Mouse (Mus musculus) CH12F3 (cell line): ENCODE measurements around the gene Dcaf8.
"Not testable (repeated sequence)": the region's sequence is repeated elsewhere in the genome, so short reads cannot be mapped to it uniquely, and the experiment has no call there.

Experiments used
- in situ Hi-C: fragments of 300-500 bp; cut with MboI; formaldehyde crosslinking; loops from 2 replicates; pipeline ENCODE4 v1.14.3; 2020; ENCODE audit warnings: low sequenced_read_pairs

Dcaf8 gene

DNA sequence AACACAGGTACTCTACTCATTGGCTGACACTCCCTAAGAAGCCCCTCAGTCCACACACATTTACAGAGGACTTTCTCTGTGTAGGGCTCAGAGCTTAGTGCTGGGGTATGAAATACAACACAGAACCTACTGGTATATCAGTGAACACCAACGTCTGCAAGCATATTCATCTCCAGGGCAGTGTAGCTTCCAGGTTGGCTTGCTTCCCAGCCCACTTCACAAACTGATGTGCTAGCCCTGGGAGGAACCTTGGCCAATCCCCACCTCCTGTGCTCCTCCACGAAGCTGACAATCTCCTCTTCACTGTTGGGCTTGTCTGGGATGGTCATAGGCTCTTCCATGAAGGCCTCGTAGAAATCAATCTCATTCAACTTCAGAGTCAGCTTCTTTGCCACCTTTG, 66.9 kb downstream of the Dcaf8 start:
- in situ Hi-C loops: no loop called here

DNA sequence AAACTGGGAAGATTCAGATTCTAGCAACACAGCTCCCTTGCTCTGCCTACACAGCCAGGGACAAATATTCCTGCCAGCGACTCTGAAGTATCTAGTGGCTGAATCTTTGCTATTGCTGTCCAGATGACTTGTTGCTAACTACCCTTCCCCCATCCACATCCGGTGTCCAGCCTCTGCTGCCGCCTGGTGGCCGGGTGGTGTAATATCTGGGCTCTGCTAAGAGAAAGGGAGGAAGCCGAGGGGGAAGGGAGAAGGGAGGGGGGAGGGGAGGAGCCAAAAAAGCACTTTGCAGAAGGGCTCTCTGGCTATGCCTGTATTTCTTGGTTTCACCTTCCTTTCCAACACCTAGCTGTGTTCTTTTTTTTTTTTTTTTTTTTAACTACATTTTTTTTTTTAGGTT, 69.3 kb downstream of the Dcaf8 start:
- in situ Hi-C loops: no loop called here

DNA sequence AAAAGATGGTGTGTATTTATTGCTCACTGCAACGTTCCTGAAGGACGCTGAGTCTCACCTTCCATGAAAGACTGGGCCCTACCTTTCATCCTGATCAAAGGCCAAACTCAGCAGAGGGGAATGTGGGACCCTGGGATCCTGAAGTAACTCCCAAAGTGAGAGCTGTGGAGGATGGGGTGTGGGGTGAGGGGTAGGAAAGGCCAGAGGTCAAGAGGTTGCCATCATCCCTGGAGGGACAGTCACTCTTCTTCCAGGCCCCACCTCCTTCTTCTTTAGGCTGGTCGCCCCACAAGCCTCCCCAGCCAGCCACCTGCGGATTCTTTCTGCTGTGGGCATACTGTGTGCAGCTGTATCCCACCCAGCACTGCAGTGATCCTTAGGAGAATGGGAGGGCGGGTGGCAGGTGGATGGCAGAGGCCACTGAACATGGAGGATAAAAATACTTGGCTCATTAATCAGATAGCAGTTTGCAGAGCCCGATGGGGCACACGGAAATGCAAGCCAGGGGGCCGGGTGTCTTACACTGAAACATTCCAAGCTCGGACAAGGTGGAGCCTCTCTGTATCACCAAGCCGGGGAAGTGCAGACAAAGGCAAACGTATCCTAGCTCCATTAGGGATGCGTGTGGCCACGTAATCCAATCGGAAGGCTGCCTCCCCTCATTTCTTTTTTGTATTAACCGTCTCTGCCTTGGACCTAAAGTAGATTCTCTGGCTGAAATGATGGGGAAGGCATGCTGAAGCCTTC, 70.5 kb downstream of the Dcaf8 start:
- in situ Hi-C loops: no loop called here

DNA sequence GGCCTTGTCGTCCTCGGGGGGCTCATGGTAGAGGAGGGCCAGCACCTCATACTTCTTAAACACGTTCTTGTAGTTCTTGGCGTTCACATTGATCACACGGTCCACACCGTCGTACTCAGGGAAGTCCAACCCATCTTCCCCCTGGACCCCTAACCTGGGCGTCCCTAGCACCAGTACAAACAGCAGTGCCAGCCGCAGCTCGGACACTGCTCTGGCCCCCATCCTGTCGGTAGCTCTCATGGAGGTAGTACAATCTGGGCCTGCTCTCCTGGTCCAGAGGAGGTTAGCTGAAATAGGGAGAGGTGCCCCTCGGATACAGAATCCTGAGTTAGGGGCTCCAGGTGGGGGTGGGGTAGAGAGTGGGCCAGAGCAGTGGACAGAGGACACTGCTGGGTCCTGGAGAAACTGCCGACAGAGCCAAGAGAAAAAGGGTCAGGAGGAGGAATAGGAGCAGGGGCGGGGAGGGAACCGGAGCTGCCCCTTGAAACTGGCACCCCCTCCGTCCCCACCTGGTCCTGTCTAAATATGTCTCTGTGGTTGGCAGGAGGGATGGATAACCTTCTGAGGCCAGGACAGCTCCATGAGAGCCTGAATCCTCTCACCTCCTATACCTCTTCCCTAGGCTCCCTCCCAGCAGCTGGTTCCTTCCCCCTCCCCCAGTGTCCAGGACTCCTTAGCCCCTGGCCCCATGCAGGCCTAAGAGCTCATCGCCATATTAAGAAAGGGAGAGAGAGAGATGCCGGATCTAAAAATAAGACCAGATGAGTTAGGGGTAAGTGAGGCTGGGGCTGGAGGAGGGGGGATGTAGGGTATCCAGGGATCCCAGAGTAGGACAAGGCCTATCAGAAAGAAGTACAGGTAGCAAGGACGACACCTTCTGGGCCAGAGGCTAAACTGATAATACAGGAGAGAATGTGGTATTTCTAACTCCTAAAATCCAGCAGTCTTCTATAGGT, 71.8 kb downstream of the Dcaf8 start, which contains the start of gene Casq1:
TSS of gene Casq1 (minus strand) at position 418 of the 956 bp plus-strand sequence.
- in situ Hi-C loops: no loop called here

DNA sequence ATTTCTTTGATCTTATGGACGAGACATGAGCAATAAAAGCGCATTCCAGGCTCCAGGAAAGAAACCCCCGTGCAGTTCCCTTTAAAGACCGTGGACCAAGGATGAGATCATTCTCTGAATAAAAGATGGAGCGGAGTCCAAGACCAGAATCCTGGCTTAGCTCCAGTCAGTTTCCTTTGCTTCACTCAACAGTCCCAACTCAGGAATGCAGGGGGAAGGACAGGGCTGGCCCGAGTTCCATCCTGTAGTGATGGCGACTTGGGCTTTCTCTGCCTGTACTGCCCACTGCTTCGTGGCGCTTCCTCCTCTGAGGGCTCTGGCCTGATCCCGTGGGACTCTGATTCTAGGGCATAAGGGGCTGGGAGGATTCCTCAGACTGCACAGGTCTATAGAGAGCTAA, 72.5 kb downstream of the Dcaf8 start:
- in situ Hi-C loops: no loop called here

DNA sequence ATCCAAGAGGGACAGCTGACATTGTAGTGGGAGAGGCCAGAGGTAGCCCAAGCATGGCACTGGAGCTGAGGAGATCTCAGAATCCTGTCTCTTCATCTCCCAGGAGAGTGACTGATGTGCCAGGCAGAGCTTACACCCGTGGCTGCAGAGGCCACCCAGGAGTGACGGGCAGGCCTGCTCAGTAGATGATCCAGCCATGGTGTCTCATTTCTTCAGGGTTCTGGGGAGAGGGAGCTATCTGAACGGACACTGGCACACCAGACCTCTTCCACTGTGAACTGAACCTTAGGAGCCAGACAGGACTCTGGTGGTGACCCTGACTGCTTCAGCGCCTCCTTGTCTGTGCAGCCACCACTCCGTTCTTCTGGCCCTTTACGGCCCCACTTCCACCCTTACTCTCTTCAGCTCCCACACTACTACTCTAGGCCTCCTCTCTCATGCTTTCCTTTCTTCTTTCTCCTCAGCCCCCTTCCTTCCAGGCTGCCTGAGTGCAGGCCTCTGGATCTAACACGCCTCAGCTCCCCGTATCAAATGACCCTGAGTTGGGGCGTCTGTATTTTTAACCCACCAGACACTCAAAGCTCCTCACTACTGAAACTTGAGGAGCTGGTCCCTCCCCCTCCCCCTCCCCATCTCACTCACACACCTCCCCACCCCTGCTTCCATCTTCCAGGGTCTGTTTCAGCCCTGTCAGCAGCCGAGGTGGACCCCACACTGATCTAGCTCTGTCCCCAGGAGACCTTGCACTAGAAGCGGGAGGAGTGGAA, 73.6 kb downstream of the Dcaf8 start:
- in situ Hi-C loops: no loop called here

DNA sequence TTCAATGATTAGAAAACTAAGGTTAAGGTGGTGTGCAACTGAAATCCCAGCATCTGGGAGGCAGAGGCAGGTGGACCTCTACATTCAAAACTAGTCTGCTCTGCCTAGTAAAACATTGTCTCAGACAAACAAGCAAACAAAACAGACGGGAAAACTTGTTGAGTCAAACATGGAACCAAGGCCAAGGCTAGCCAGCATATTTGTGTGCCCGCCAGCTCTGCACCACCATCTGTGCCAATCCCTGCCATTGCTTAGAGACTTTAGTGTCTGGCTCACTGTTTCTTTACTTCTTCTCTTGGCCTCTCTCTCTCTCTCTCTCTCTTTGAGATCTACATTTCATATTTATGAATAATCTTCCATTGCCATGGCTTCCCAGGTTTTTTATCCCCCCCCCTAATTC, 80.3 kb downstream of the Dcaf8 start:
- in situ Hi-C loops: no loop called here

DNA sequence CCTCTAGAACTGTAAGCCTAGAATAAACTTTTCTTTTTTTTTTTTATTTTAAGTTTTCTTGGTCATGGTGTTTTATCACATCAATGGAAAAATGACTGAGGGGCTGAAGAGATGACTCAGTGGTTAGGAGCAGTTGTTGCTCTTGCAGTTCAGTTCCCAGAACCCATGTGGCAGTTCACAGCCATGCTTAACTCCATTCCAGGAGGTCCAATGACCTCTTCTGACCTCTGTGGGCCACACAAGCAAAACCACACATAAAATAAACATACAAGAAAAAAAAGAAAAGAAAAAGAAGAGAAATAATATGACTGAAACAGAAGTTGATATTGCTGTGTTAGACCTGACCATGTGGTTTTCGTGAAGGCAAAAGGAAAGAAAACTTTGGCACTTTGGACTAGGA, 81.3 kb downstream of the Dcaf8 start:
- in situ Hi-C loops: no loop called here

DNA sequence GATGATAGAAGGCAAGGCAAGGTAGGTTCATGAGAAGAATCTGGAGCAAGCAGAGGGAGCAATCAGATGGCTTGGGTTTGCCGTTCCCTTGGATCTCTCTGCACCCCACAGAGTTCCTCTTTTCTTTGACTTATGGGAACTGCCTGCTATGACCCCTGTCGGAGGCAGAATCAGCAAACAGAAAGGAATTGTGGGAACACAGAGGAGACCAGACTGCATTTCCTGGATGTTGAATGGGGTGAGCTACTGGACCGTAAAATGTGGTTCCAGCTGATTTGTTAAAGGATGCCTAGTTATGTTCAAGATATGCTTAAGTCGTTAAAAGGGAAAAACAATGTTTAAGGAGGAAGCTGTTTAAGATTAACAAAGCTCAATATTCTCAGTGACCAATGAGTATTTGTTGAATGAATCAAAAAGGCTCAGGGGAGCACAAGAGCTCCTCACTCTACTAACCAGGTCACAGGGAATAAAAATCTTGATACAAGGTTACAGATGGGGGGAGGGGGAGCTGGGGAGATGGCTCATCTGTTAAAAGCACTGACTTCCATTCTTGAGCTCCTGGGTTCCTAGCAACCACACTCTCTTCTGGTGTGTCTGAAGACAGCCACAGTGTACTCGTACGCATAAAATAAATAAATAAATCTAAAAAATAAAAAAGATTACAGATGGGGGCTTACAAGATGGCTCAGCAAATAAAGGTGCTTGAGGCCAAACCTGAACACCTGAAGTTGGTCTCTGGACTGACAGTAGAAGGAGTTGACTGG, 93.2 kb downstream of the Dcaf8 start:
- in situ Hi-C loops: no loop called here

DNA sequence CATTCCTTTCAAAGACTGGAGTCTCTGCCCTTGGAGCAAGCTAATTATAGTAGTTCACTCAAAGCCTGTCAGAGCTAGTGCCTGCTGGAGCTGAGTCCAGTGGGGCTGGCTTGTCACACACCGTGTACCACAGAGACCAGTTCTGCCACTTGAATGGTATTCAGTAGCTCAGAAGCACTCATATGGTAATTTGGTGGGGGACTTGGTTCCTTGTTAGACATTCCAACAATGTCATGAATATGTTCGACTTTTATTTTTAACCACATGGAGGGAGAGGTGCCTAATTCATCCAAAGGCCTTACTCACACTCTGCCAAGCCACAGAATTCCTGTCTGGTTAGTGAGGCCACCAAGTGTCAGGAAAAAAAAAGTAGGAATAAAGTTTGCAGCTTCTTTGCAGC, 94.5 kb downstream of the Dcaf8 start:
- in situ Hi-C loops: no loop called here

DNA sequence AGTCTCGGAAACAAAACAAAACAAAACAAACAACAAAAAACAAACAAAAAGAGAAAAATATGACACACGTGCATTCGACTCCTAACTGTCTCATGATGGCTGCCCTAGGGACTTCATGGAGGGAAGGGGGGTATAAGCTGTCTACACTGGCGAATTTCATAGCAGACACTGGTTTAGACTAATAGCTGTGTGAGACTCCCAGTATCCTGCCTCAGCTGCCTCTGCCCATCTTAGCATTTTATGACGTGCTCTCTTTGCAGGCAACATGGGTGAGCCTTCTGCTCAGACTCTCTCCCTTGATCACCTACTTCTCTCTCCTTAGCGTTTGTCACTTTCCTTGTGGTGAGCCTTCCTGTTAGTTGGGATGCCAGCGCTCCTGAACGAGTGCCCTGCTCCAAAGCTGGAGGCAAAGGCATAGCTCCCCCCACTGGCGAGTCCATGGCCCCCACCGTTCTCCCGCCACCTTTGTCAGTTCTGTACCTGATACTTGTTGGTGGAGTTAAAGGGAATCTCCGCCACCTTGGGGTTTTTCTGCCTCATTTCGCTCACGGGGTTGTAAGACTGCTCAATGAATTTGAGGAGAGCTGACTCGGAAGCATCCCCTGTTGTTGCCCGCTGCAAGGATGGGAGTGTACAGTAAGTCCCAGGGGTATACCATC, 95.8 kb downstream of the Dcaf8 start:
- in situ Hi-C loops: no loop called here

DNA sequence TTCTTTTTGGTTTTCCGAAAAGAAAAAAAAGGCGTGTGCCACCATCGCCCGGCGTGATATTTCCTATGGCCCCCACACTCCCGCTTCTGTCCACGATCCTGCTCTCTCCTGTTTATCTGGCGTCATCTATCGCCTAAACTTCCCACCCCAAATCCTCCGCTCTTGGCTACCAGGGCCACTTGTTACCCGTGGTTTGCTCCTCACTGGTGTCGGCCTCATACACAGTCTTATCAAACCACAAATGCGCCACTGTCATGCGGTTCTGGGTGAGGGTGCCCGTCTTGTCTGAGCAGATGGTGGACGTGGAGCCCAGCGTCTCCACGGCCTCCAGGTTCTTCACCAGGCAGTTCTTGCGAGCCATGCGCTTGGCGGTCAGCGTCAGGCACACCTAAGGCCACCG, 96.8 kb downstream of the Dcaf8 start:
- in situ Hi-C loops: not testable (repeated sequence)
